Mouse (Mus musculus) CH12F3 (cell line): ENCODE results near the gene Extl2.

ENCODE experiments used
- in situ Hi-C: fragments of 300-500 bp; cut with MboI; formaldehyde crosslinking; loops from 2 replicates; pipeline ENCODE4 v1.14.3; 2020; ENCODE audit warnings: low sequenced_read_pairs

The Extl2 gene

GRCm38 (mm10) chr3:116006978-116007940 is at the start of gene Extl2, which contains the start of gene Slc30a7:
Extl2 (plus strand) TSS chr3:116007462.
Slc30a7 (minus strand) TSS chr3:116007406.
- in situ Hi-C loops: no loop called here

GRCm38 (mm10) chr3:115961311-115962027 is 45.8 kb upstream of the Extl2 start:
- in situ Hi-C loops: no loop called here

GRCm38 (mm10) chr3:115962028-115962415 is 45.2 kb upstream of the Extl2 start:
- in situ Hi-C loops: no loop called here

- in situ Hi-C loops: no loop called here
Measured at GRCm38 (mm10) chr3:115963597-115963996, 43.7 kb upstream of the Extl2 start.

GRCm38 (mm10) chr3:115964071-115964470 is 43.2 kb upstream of the Extl2 start:
- in situ Hi-C loops: no loop called here

- in situ Hi-C loops: no loop called here
Measured at GRCm38 (mm10) chr3:115968745-115969530, 38.3 kb upstream of the Extl2 start.

GRCm38 (mm10) chr3:115971045-115971785 is 36.0 kb upstream of the Extl2 start:
- in situ Hi-C loops: loop anchor here (10.0 kb wide), 1 partner anchor 306 kb away; no protein-coding TSS in a partner anchor

GRCm38 (mm10) chr3:115971891-115972646 is 35.2 kb upstream of the Extl2 start:
- in situ Hi-C loops: loop anchor here (10.0 kb wide), 1 partner anchor 307 kb away; no protein-coding TSS in a partner anchor

- in situ Hi-C loops: loop anchor here (10.0 kb wide), 1 partner anchor 309 kb away; no protein-coding TSS in a partner anchor
Measured at GRCm38 (mm10) chr3:115974228-115974627, 33.0 kb upstream of the Extl2 start.

- in situ Hi-C loops: loop anchor here (10.0 kb wide), 1 partner anchor 310 kb away; no protein-coding TSS in a partner anchor
Measured at GRCm38 (mm10) chr3:115974995-115975394, 32.3 kb upstream of the Extl2 start.

- in situ Hi-C loops: loop anchor here (10.0 kb wide), 1 partner anchor 314 kb away; no protein-coding TSS in a partner anchor
Measured at GRCm38 (mm10) chr3:115979000-115979399, 28.3 kb upstream of the Extl2 start.

GRCm38 (mm10) chr3:115983217-115983616 is 24.0 kb upstream of the Extl2 start:
- in situ Hi-C loops: no loop called here

GRCm38 (mm10) chr3:115984653-115985052 is 22.6 kb upstream of the Extl2 start:
- in situ Hi-C loops: no loop called here

- in situ Hi-C loops: no loop called here
Measured at GRCm38 (mm10) chr3:115985183-115985892, 21.9 kb upstream of the Extl2 start.

- in situ Hi-C loops: no loop called here
Measured at GRCm38 (mm10) chr3:115992103-115992502, 15.2 kb upstream of the Extl2 start.

GRCm38 (mm10) chr3:115992588-115992987 is 14.7 kb upstream of the Extl2 start:
- in situ Hi-C loops: no loop called here

- in situ Hi-C loops: no loop called here
Measured at GRCm38 (mm10) chr3:115993025-115993424, 14.2 kb upstream of the Extl2 start.

GRCm38 (mm10) chr3:115996929-115997328 is 10.3 kb upstream of the Extl2 start:
- in situ Hi-C loops: no loop called here
